Mouse (Mus musculus) c-Kit-negative CD71-positive TER-119-positive erythroid progenitor cells, embryonic 14.5 days (primary cell): ENCODE measurements around the gene Kank3.

Source experiments
- DNase-seq: peaks from one replicate; pipeline ENCODE4 v3.0.0-alpha.2; 2013; ENCODE audit warnings: low read depth, low spot score

The Kank3 gene

GRCm38 (mm10) chr17:33810334-33811141 is at the start of gene Kank3:
Kank3 (plus strand) TSS chr17:33810519.
- peak; percentile 78 for DNase-seq

- DNase-seq, result no peak
Observed at GRCm38 (mm10) chr17:33766389-33766788, 43.9 kb upstream of the Kank3 start.

- DNase-seq, result no peak
Observed at GRCm38 (mm10) chr17:33771617-33772016, 38.7 kb upstream of the Kank3 start.

- DNase-seq, result no peak
Observed at GRCm38 (mm10) chr17:33773426-33773825, 36.9 kb upstream of the Kank3 start.

GRCm38 (mm10) chr17:33773871-33774572 is 36.3 kb upstream of the Kank3 start:
- no peak for DNase-seq

GRCm38 (mm10) chr17:33774573-33775155 is 35.7 kb upstream of the Kank3 start:
- DNase-seq, result no peak

- DNase-seq, result no peak
Observed at GRCm38 (mm10) chr17:33775287-33775686, 35.0 kb upstream of the Kank3 start.

- no peak for DNase-seq
Observed at GRCm38 (mm10) chr17:33779271-33779966, 30.9 kb upstream of the Kank3 start.

GRCm38 (mm10) chr17:33779967-33780295 is 30.4 kb upstream of the Kank3 start:
- DNase-seq, result no peak

GRCm38 (mm10) chr17:33780431-33780830 is 29.9 kb upstream of the Kank3 start:
- DNase-seq, result no peak

- DNase-seq, result no peak
Observed at GRCm38 (mm10) chr17:33781124-33781977, 29.0 kb upstream of the Kank3 start, which contains the start of gene Angptl4. Angptl4 (minus strand) TSS chr17:33781830.

- no peak for DNase-seq
Observed at GRCm38 (mm10) chr17:33782067-33782466, 28.3 kb upstream of the Kank3 start.

- no peak for DNase-seq
Observed at GRCm38 (mm10) chr17:33783408-33783807, 26.9 kb upstream of the Kank3 start.

GRCm38 (mm10) chr17:33784939-33785338 is 25.4 kb upstream of the Kank3 start:
- DNase-seq, result no peak

- no peak for DNase-seq
Observed at GRCm38 (mm10) chr17:33786375-33786774, 23.9 kb upstream of the Kank3 start.

GRCm38 (mm10) chr17:33788732-33789131 is 21.6 kb upstream of the Kank3 start:
- no peak for DNase-seq

- no peak for DNase-seq
Observed at GRCm38 (mm10) chr17:33798306-33798705, 12.0 kb upstream of the Kank3 start.

GRCm38 (mm10) chr17:33799277-33799676 is 11.0 kb upstream of the Kank3 start:
- no peak for DNase-seq

GRCm38 (mm10) chr17:33802221-33802620 is 8.1 kb upstream of the Kank3 start:
- DNase-seq, result no peak

GRCm38 (mm10) chr17:33804205-33804604 is 6.1 kb upstream of the Kank3 start:
- no peak for DNase-seq

- no peak for DNase-seq
Observed at GRCm38 (mm10) chr17:33804745-33805144, 5.6 kb upstream of the Kank3 start.
